Mouse (Mus musculus) heart, postnatal 0 days (tissue): Measurements from ENCODE around the gene Gm8232. TPM values are rescaled to one million over a fixed set of nuclear protein-coding genes. Genes with fewer than 3 reads are reported as not detected.
"Not testable (repeated sequence)": the region's sequence is repeated elsewhere in the genome, so short reads cannot be mapped to it uniquely, and the experiment has no call there.

Experiments
- ATAC-seq: fragments of 200-750 bp; cut with Nextera tagmentation; 2 replicates; pipeline ENCODE4 v1.8.0; 2017; ENCODE audit warnings: low read depth, moderate number of reproducible peaks, moderate library complexity; ENCODE audit not compliant: insufficient read depth
- DNase-seq: peaks from one replicate; pipeline ENCODE4 v3.0.0-alpha.2; 2016; ENCODE audit warnings: low spot score
- H3K27ac ChIP-seq: fragments of 300-500 bp; sonication (generic); 2 replicates; pipeline ENCODE4 v1.5.1; 2014; ENCODE audit warnings: low read depth, mild to moderate bottlenecking
- H3K27me3 ChIP-seq: fragments of 300-500 bp; sonication (generic); 2 replicates; pipeline ENCODE4 v1.6.1; 2014; ENCODE audit warnings: low read length, mixed read lengths; ENCODE audit not compliant: control insufficient read depth, insufficient read depth
- H3K36me3 ChIP-seq: fragments of 300-500 bp; sonication (generic); replicated peaks from 2 replicates; pipeline ENCODE4 v1.6.1; 2014; ENCODE audit warnings: low read length, mixed read lengths; ENCODE audit not compliant: control insufficient read depth, insufficient read depth
- H3K4me1 ChIP-seq: fragments of 300-500 bp; sonication (generic); 2 replicates; pipeline ENCODE4 v1.6.1; 2014; ENCODE audit warnings: antibody characterized with exemption; ENCODE audit not compliant: control insufficient read depth, insufficient read depth
- H3K4me2 ChIP-seq: fragments of 300-500 bp; sonication (generic); 2 replicates; pipeline ENCODE4 v1.6.1; 2014; ENCODE audit warnings: low read depth, mild to moderate bottlenecking, low read length, moderate library complexity
- H3K4me3 ChIP-seq: fragments of 300-500 bp; sonication (generic); 2 replicates; pipeline ENCODE4 v1.5.1; 2014; ENCODE audit warnings: low read depth, low read length
- H3K9ac ChIP-seq: fragments of 300-500 bp; sonication (generic); replicated peaks from 2 replicates; pipeline ENCODE4 v1.6.1; 2014; ENCODE audit warnings: low read depth, low read length, mixed read lengths
- H3K9me3 ChIP-seq: fragments of 300-500 bp; sonication (generic); replicated peaks from 2 replicates; pipeline ENCODE4 v1.6.1; 2016; ENCODE audit warnings: low read length; ENCODE audit not compliant: control insufficient read depth
- WGBS: fragments of 180-500 bp; shearing (Covaris S2); extraction: QIAGEN DNeasy Blood & Tissue Kit; methylation state at CpG from one replicate; pipeline ENCODE4 v1.1.7; 2014; 5-methylcytosine and 5-hydroxymethylcytosine counted together
- polyA plus RNA-seq: library from polyadenylated mRNA; unstranded; fragments of >200 nt; fragmentation: Nextera tagmentation; extraction: Ambion mirVana; gene quantifications from 2 replicates; pipeline ENCODE4 v1.2.1, GENCODE M21; 2015
- total RNA-seq: library from RNA; depleted of rRNA; stranded (reverse); fragments of >200 nt; gene quantifications from 2 replicates; pipeline ENCODE4 v1.2.3, GENCODE M21; 2014; ENCODE audit warnings: low replicate concordance; rRNA removed

The Gm8232 gene
- not detected in 2 replicates for total RNA-seq
- not detected in 2 replicates for polyA plus RNA-seq

DNA sequence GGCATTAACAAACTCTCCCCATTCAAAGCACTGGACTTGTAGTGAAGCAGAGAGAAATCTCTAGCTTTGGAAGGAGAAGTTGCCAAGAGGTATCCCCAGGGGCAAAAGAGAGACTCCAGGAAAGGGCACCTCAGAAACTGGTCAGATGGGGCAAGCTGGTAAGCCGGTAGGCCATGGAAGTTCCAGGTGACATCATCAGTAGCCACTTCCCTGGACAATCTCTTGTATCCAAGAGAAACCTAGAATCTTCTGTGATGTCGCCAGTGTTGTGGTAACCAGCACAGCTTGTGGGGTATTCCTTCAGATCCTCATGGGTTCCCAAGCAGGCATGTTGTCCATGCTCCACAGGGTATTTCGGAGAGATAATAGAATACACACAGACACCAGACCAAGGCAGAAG lies at the start of gene Gm8232:
TSS of gene Gm8232 (plus strand) at position 301 of the 400 bp plus-strand sequence.
- H3K4me3 ChIP-seq, ATAC-seq, H3K27me3 ChIP-seq, H3K4me2 ChIP-seq, H3K27ac ChIP-seq, H3K4me1 ChIP-seq, DNase-seq, H3K9me3 ChIP-seq, H3K9ac ChIP-seq, H3K36me3 ChIP-seq: not testable (repeated sequence)
- 75% methylated on average over 2 of the region's 3 CpGs for WGBS

DNA sequence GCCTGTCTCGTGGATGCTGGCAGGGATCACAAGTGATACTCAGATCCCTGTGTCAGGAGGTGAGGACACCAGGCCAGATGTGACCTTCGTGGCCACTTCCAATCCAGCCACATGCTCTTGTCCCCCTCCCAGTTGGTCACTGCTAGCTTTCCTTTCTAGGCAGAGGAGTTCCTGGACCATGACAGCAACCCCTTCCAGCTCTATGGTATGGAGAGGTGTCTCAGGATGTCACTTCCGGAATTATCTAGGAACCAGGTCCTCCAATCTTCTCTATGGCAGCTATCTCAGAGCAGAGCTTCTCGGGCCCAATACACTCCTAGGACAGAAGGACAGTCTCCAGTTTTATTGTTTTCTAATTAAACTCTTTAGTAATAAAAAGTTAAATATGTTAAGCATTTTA lies 49.2 kb upstream of the Gm8232 start:
- not testable (repeated sequence) for H3K36me3 ChIP-seq
- WGBS: 53% methylated on average over 4 of the region's 4 CpGs

DNA sequence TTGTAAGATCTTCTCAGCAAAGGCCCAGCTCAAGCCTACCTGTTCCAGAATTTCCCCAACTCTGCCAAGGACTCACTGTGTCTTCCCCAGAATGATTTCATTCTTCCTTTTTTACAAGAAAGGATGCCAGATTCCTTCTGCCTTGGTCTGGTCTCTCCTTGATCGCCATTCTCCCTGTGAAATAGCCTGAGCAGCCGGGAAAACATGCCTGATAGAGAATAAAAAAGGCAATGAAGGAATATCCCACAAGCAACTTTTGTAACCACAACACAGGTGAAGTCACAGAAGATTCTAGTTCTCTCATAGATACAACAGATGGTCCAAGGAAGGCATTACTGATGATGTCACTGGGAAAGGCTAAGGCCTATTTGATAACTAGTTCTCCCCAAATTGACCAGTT lies 22.8 kb upstream of the Gm8232 start, which contains the start of gene Gm3371:
TSS of gene Gm3371 (minus strand) at position 101 of the 400 bp plus-strand sequence.
- DNase-seq, H3K27me3 ChIP-seq, H3K4me3 ChIP-seq, H3K9me3 ChIP-seq, H3K4me2 ChIP-seq, ATAC-seq, H3K27ac ChIP-seq, H3K4me1 ChIP-seq, H3K36me3 ChIP-seq, H3K9ac ChIP-seq: not testable (repeated sequence)
- no CpG with 5 or more reads among the region's 2 CpGs for WGBS

More for the DNA sequence above, 49.2 kb upstream of the Gm8232 start:
- not testable (repeated sequence) for ATAC-seq, H3K9me3 ChIP-seq, H3K27me3 ChIP-seq, H3K4me1 ChIP-seq, H3K4me2 ChIP-seq, H3K4me3 ChIP-seq, H3K27ac ChIP-seq, DNase-seq, H3K9ac ChIP-seq

Other genes starting within 250 kb of the Gm8232 start
- not detected in 2 replicates for gene Gm8212, start 236.0 kb upstream of the Gm8232 start, total RNA-seq
- gene Gm8212, start 236.0 kb upstream of the Gm8232 start, polyA plus RNA-seq: not detected in 2 replicates
- not detected in 2 replicates for gene 4930503E14Rik, start 220.4 kb upstream of the Gm8232 start, total RNA-seq
- gene 4930503E14Rik, start 220.4 kb upstream of the Gm8232 start, polyA plus RNA-seq: not detected in 2 replicates
- not detected in 2 replicates for gene Gm8220, start 148.1 kb upstream of the Gm8232 start, total RNA-seq
- not detected in 2 replicates for gene Gm8220, start 148.1 kb upstream of the Gm8232 start, polyA plus RNA-seq
- not detected in 2 replicates for gene Gm5930, start 95.1 kb upstream of the Gm8232 start, total RNA-seq
- gene Gm5930, start 95.1 kb upstream of the Gm8232 start, polyA plus RNA-seq: not detected in 2 replicates
- not detected in 2 replicates for gene Gm8229, start 68.3 kb upstream of the Gm8232 start, total RNA-seq
- not detected in 2 replicates for gene Gm8229, start 68.3 kb upstream of the Gm8232 start, polyA plus RNA-seq
- gene Gm3371, start 22.9 kb upstream of the Gm8232 start, total RNA-seq: not detected in 2 replicates
- not detected in 2 replicates for gene Gm3371, start 22.9 kb upstream of the Gm8232 start, polyA plus RNA-seq
- not detected in 2 replicates for gene BC061237, start 58.8 kb downstream of the Gm8232 start, total RNA-seq
- gene BC061237, start 58.8 kb downstream of the Gm8232 start, polyA plus RNA-seq: not detected in 2 replicates
- gene Gm17093, start 84.6 kb downstream of the Gm8232 start, total RNA-seq: not detected in 2 replicates
- gene Gm17093, start 84.6 kb downstream of the Gm8232 start, polyA plus RNA-seq: not detected in 2 replicates
- not detected in 2 replicates for gene Gm8247, start 149.5 kb downstream of the Gm8232 start, total RNA-seq
- not detected in 2 replicates for gene Gm8247, start 149.5 kb downstream of the Gm8232 start, polyA plus RNA-seq
- not detected in 2 replicates for gene Gm5624, start 194.3 kb downstream of the Gm8232 start, total RNA-seq
- not detected in 2 replicates for gene Gm5624, start 194.3 kb downstream of the Gm8232 start, polyA plus RNA-seq